Mouse (Mus musculus): ENCODE measurements around the gene Tas2r115.
"Not testable (repeated sequence)": the region's sequence is repeated elsewhere in the genome, so short reads cannot be mapped to it uniquely, and the experiment has no call there.

Tas2r115 gene

DNA sequence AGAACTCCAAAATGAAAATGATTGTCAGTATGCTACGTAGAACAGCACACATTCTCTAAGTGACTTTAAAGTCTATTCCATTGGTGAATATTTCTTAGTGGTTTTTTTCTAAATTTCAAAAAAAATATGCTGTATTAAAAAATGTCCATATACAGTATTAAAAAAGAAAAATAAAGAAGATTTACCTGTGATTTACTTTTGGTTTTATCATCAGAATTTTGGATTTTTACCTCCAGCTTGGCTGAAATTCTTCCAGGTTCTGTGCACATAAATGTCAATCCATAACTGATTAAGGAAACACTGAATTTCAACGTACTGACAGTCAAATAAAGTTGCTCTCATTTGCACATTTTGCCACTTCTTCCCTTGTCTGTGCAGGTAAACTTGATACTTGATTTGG, at the start of gene Tas2r115:
TSS of gene Tas2r115 (minus strand) at position 101 of the 400 bp plus-strand sequence.
- no peak for DNase-seq (ENCODE audit: low spot score)

DNA sequence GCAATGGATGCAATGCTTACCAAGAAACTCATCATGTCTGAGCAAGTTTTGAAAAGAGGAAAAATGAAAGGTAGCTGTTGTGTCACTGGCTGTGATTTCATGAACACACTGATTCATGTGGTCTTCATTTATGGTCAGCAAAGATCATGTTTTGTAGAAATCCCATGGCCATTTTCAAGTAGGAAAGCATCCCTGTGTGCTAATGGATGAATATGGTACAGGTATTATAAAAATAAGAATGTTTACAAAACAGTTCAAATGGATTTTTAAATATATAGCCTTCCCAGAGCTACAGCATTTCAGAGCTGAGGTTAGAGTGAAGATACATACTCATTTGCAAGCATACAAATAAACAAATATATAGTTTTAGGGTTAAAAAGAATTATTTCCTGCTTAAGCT, 40.2 kb upstream of the Tas2r115 start, which contains the start of gene Tas2r136:
TSS of gene Tas2r136 (minus strand) at position 101 of the 400 bp plus-strand sequence.
- no peak for DNase-seq (ENCODE audit: low spot score)

DNA sequence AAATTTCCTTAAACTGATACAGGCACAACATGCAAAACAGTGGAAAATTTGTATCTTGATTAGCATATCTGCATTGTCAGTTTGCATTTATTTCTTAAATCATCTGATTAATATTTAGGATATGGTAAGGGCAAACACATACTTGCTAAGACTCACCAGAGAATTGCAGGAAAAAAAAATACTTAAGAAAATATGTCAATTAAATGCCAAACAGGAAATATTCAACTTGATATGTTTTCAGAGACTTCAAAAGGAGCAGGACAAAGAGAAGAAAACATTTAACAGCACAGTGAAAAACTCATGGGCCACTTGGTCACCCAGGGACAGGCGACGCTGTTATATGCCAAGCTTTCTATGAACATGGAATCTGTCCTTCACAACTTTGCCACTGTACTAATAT, 24.0 kb upstream of the Tas2r115 start, which contains the start of gene Tas2r102:
TSS of gene Tas2r102 (plus strand) at position 301 of the 400 bp plus-strand sequence.
- no peak for DNase-seq (ENCODE audit: low spot score)

DNA sequence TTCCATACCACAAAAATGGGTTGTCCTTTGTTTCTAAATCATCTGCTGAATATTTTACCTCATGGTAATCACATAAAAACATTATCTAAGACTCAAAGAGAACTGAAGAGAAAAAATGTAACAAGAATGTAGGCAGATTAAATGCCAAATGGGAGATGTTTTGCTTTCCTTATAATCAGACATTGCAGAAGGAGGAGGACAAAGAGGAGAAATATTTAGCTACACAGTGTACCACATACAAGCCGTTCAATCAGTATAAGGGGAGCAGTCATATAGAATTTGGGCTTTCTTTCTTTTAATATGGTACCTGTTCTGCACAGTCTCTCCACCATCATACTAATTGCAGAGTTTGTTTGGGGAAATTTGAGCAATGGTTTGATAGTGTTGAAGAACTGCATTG, 16.6 kb upstream of the Tas2r115 start, which contains the start of gene Tas2r124:
TSS of gene Tas2r124 (plus strand) at position 301 of the 400 bp plus-strand sequence.
- DNase-seq (ENCODE audit: low spot score): no peak

DNA sequence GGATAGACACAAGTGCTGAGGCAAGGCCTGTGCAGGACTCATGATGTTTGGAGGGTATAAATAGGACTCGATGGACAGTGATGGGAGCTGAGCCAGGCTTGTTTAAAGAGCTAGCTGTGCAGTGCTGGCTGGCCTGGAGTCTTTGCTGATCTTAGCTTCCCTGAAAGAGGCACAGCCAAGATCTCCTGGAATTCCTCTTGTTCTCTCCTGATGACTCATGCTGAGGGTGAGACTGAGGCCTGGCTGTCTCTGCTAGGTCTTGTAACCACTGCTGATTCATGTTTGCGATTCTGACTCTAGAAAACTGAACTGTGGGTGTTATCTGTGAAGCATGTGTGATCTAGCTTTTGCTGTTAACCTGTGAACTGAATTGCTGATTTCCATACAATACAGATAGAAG, 12.4 kb upstream of the Tas2r115 start:
- no peak for DNase-seq (ENCODE audit: low spot score)

DNA sequence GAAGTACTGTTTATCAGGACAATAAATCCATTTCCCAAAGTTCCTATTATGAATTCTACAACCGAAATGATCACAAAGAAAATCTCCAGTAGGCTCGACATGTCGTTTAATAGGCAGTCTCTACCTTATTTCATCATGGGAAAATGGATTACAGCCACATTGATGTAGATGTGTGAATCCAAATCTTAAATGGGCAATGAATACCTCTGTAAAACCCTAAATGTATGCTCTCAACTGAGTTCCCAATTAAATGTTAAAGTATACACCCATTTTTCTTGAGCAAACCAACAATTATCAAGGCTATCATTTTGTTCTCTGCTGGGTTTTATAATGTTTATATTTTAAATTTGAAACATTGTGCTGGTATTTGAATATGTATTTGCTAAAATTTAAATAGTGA, 26.0 kb downstream of the Tas2r115 start, which contains the start of gene Tas2r122:
TSS of gene Tas2r122 (minus strand) at position 101 of the 400 bp plus-strand sequence.
- DNase-seq (ENCODE audit: low spot score): no peak

DNA sequence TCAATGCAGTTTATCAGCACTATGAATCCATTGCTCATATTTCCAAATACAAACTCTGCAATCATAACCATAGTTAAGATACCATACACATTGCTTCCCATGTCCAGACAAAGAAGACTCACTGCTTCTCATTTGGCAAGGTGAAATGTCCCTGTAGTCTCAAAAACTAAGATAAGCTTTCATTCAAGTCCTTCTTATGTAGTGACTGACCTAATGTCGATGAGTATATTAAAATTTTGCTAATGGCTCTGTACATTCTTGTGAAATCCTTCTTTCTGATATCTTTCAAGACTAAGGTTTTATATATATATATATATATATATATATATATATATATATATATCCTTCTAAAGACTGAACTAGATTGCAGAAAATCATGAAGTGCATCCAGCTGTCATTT, 36.9 kb downstream of the Tas2r115 start, which contains the start of gene Tas2r121:
TSS of gene Tas2r121 (minus strand) at position 101 of the 400 bp plus-strand sequence.
- no peak for DNase-seq (ENCODE audit: low spot score)

DNA sequence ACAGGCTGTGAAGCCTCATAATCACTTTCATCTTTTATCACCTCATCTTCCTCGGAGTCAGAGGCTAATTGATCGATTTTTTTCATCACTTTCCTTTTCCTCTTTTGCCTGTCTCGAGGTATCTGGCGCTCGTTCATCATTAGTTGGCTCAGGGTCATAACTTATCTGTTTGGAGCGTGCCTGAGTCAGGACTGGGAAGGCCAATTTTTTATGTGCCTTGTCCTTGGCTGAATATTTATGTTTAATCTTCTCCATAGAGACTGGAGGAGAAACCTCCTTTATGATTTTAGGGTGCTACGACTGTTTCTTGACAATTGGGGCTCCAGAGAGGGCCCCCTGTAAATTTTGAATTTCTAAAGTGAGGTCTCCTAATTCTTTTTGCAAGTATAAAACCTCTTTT, 46.2 kb downstream of the Tas2r115 start:
- DNase-seq (ENCODE audit: low spot score): not testable (repeated sequence)

All from testis, postnatal 10 days (tissue).